Mouse (Mus musculus): Measurements from ENCODE around the gene Gm21776. TPM values are rescaled to one million over a fixed set of nuclear protein-coding genes. Genes with fewer than 3 reads are reported as not detected.

Gm21776 gene
- not detected for polyA plus RNA-seq (2017; shearing (Covaris generic))

GRCm38 (mm10) chrY:76378362-76378761 is at the start of gene Gm21776:
TSS of gene Gm21776 (plus strand) at chrY:76378662.

